Mouse (Mus musculus) myocyte (in vitro differentiated cells): ENCODE results near the gene H2-DMb1.

ENCODE experiments used
- E2F4 ChIP-seq: IDR thresholded peaks from one replicate; pipeline ENCODE4 v1.6.1; 2011; ENCODE audit warnings: mild to moderate bottlenecking, control low read depth, moderate library complexity; ENCODE audit not compliant: insufficient read depth
- MYOG ChIP-seq, 3 experiments: IDR thresholded peaks; one replicate each; pipeline ENCODE4 v1.6.1; 2011; ENCODE audit warnings: control low read depth in 2 of 3, low read depth in 2 of 3, mild to moderate bottlenecking in 2 of 3; ENCODE audit not compliant: insufficient read length in 2 of 3, control insufficient read depth in 1 of 3, insufficient read depth in 1 of 3
- POLR2A ChIP-seq: IDR thresholded peaks from one replicate; pipeline ENCODE4 v1.6.1; 2011; ENCODE audit warnings: low read depth, mild to moderate bottlenecking, control low read depth, moderate library complexity; ENCODE audit not compliant: insufficient read length
- POLR2AphosphoS2 ChIP-seq: IDR thresholded peaks from one replicate; pipeline ENCODE4 v1.6.1; 2011; ENCODE audit warnings: low read depth, control low read depth; ENCODE audit not compliant: insufficient read length
- REST ChIP-seq: IDR thresholded peaks from one replicate; pipeline ENCODE4 v1.6.1; 2011; ENCODE audit warnings: mild to moderate bottlenecking, control low read depth, moderate library complexity; ENCODE audit not compliant: insufficient read depth, insufficient read length

- TF ChIP-seq E2F4: no peak
- TF ChIP-seq POLR2A: no peak
- TF ChIP-seq MYOG (IDR thresholded peaks at IDR 0.05; ENCODE audit: control insufficient read depth in 1 of 3, insufficient read depth in 1 of 3, insufficient read length in 2 of 3, low read depth in 2 of 3): no peak
- no peak for TF ChIP-seq POLR2AphosphoS2
- TF ChIP-seq REST: no peak
Observed at GRCm38 (mm10) chr17:34110309-34110708, 42.6 kb upstream of the H2-DMb1 start.
